Mouse (Mus musculus) CH12.LX (cell line): ENCODE results near the gene Ywhag.

Experiments used
- CTCF ChIP-seq, 2 experiments: IDR thresholded peaks in 1 of 2; conservative IDR thresholded peaks in 1 of 2; 2 replicates each; pipeline ENCODE4 v1.5.1; 2011 to 2012; ENCODE audit warnings: low read depth in 2 of 2, low read length in 2 of 2, improper control_type of control experiment in 1 of 2, inconsistent platforms in 1 of 2, mild to moderate bottlenecking in 1 of 2, moderate library complexity in 1 of 2
- EP300 ChIP-seq: IDR thresholded peaks from 2 replicates; pipeline ENCODE4 v1.6.1; 2011; ENCODE audit warnings: low read length, improper control_type of control experiment
- MAZ ChIP-seq: IDR thresholded peaks from 2 replicates; pipeline ENCODE4 v1.6.1; 2012; ENCODE audit warnings: low read depth, mild to moderate bottlenecking, inconsistent platforms, low read length, improper control_type of control experiment, moderate library complexity
- MEF2A ChIP-seq: IDR thresholded peaks from 2 replicates; pipeline ENCODE4 v1.6.1; 2014; ENCODE audit warnings: low read depth, mild to moderate bottlenecking, inconsistent platforms, low read length, improper control_type of control experiment, borderline replicate concordance

- TF ChIP-seq CTCF (conservative IDR thresholded peaks at IDR 0.05 in 1 of 2, IDR thresholded peaks at IDR 0.05 in 1 of 2; ENCODE audit: low read depth in 2 of 2, low read length in 2 of 2) (no peak), MEF2A (no peak), MAZ (no peak), EP300 (no peak)
Measured at GRCm38 (mm10) chr5:135940587-135940986, 6.2 kb upstream of the Ywhag start.
